ENCODE assay signal across 15 mouse cellular contexts in the genomic region with DNA sequence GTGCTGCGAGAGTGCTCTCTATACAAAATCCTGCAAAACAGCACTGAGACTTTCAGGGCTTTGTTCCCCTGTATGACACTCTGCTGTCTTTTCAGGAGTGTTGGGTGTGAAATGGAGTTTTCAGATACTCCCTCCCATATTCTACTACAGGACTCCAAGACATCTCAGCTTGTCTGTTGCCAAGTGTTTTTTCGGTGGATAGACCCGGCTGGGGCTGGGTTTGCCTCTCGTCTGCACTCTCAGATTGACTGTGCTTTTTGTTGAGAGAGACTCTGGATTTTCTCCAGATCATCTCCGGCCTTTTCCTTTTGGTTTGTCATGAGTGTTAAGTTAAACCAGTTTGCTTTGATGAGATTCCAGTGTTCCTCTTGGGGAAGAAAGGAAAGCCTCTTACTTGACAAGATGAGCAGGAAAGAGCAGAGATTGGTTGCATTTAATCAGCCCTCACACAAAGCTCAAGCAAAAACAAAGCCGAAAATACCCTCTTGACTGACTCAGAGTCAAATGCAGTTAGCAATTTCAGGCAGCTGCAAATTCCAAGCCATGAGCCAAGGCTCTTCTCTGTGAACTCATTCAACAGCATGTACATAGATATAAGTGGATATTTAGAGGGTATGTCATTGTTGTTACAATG.
DNase-seq lines count a peak whose midpoint lies in the region; ATAC-seq and TF ChIP-seq lines count a peak whose summit lies in the region.
"Had no signal": no experiment of that assay in that cellular context is flagged by ENCODE, and none has a peak within 500 bp of the region (broad histone marks: within the 10 kb centered on the region; RNA-seq: fewer than 3 reads in every experiment).

No protein-coding gene starts in this region.

- H3K4me1 ChIP-seq in heart, embryonic 13.5 days = peaks cover 45% of the 10 kb centered on the region

- ATAC-seq in heart, embryonic 13.5 days (ENCODE audit: extremely low read depth, insufficient number of reproducible peaks, low FRiP score, low TSS enrichment) = no peak
- ATAC-seq: CD4-positive, CD25-positive, alpha-beta regulatory T cell, adult 4 months had no signal

- no peak overlapping the region for H3K4me3 ChIP-seq in heart, embryonic 13.5 days

- intact Hi-C loops in heart, postnatal 25 days (cut with DNase I) = no loop called here

- no peak for TF ChIP-seq POLR2A in brain, embryonic 14.5 days (IDR thresholded peaks at IDR 0.05; ENCODE audit: borderline replicate concordance, extremely low read depth, insufficient read depth, insufficient read length, poor library complexity, severe bottlenecking)

- 41% methylated on average over 6 of the region's 6 CpGs for WGBS in heart, embryonic 13.5 days

- H3K4me2 ChIP-seq in heart, embryonic 13.5 days = peak overlapping the region; percentile 39
- H3K4me2 ChIP-seq: midbrain, embryonic 11.5 days had no signal

- H3K9me3 ChIP-seq in heart, embryonic 13.5 days = no peaks in the 10 kb centered on the region

- H3K27ac ChIP-seq in heart, embryonic 13.5 days (replicated peaks) = peak overlapping the region; percentile 67

- H3K36me3 ChIP-seq in heart, embryonic 13.5 days = no peaks in the 10 kb centered on the region

- DNase-seq in heart, postnatal 25 days (ENCODE audit: low spot score) = no peak
- peak; percentile 11 for DNase-seq in left cerebral cortex, adult 11 months (ENCODE audit: low spot score)
- no peak for DNase-seq in left cerebral cortex, adult 18-20 months (ENCODE audit: low spot score in 2 of 2)
- DNase-seq in Muller cell, postnatal 12 days (ENCODE audit: inconsistent ontology term) = peak; percentile 51
- peak; percentile 42 for DNase-seq in brain, embryonic 14.5 days (ENCODE audit: low read depth)
- DNase-seq in adrenal gland, postnatal 10 days = no peak
- no peak for DNase-seq in liver
- DNase-seq: adrenal gland, postnatal 14 days; cerebellum, adult 9-11 months; lung, postnatal 36 days; right cerebral cortex, postnatal 25 days; thymus, postnatal 4 days had no signal

- H3K9ac ChIP-seq in heart, embryonic 13.5 days = 0 out of 2 replicates have a peak overlapping the region, but pooled peaks have one; percentile 13

- no peaks in the 10 kb centered on the region for H3K27me3 ChIP-seq in heart, embryonic 13.5 days (replicated peaks)

- TF ChIP-seq CTCF in brain, embryonic 14.5 days (IDR thresholded peaks at IDR 0.05; ENCODE audit: borderline replicate concordance, extremely low read depth, insufficient read depth, insufficient read length) = no peak

Comparison
In these comparisons a context has a peak if more than half of its experiments do, and no peak if none do; other contexts are left out.
1. DNase-seq: peak in left cerebral cortex, adult 11 months (single experiment), Muller cell, postnatal 12 days (single experiment) and brain, embryonic 14.5 days (single experiment); none in heart, postnatal 25 days (single experiment), left cerebral cortex, adult 18-20 months (0 of 2), adrenal gland, postnatal 10 days (single experiment) and liver (single experiment).